Mouse (Mus musculus): ENCODE results near the gene Snx32.

The Snx32 gene

DNA sequence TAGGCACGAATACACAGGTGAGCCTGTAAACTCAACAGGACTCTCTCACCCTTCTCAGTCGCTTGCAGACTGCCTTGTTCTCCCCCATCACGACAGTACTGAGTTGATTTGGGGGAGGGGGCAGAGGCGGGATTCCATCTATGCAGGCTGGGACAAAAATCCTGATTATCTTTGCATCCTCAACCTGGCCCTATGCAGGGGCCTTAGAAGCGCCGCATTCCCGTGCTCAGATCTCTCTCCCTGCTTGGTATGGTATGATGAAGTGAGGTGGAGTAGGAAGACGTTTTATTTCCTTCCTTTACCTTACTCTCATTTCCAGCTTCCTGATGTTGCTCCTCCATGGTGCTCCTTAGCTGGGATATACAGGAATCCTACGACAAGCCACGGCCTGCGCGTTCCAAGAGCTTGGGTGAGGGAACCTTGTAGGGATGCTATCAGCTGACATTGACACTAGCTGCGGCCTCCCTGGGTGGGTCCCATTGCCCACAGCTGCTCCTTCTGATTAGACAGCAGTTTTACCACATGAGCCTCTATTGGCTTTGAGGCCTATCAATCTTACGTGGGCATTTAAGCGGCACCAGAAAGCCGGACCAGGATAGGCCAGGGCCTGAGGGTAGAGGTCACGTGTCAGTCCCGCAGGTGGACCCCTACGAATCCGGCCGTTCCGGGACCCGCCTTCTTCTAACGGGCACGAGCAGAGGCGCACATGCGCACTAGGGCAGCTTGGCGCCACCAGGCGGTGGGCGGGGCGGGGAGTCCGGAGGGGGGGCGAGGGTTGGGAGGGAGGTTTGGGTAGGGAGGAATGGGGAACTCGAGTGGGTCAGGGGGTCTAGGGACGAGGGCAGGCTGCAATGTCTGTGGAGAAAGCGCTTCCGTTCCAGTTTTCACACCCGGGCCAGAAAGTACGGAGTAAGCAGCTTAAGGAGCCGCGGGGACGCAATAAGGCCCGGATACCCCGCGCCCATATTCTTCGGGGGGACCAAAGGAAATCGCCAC is at the start of gene Snx32:
Snx32 (minus strand) TSS at position 508 of the 996 bp plus-strand sequence.
- peak; percentile 94 to 95 for DNase-seq (ENCODE audit: low spot score in 2 of 2)

DNA sequence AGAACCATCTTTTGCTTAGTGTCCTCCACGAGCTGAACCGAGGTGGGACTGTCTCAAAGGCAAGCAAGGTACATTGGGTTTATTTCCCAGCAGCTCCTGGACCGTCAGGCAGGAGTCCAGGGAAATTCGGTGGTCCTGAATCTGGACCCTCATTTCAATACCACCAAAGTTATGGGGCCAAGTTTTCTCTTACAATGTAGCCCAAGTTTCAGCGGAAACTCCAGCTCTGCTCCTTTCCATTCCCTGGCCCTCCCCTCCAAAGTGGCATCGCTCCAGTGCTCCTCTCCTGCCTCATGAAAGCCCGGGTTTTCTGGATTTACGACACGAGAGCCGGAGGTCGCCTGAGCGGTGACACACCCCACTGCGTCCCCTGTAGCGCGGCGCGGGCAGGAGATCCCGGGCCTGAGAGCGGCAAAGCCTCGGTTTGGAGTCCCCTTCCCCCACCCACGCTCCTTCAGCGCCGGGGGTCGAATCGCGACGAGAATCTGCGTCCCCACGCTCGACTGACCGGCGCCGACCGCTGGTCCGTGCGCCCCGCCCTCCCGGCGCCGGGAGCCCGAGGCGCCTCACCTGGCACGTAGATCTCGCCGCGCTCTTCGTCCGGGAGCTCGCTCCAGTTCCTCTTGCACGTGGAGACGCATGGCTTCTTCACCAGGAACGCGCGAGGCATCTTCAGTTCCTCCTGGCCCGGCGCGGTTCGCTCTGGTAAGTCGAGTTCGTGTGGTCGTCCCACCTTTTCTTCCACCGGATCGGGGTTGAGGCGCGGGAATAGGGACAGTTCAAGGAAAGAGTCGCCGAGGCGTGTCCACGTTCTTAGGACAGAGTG is 49.5 kb upstream of the Snx32 start:
- no peak for DNase-seq (ENCODE audit: low spot score in 2 of 2)

DNA sequence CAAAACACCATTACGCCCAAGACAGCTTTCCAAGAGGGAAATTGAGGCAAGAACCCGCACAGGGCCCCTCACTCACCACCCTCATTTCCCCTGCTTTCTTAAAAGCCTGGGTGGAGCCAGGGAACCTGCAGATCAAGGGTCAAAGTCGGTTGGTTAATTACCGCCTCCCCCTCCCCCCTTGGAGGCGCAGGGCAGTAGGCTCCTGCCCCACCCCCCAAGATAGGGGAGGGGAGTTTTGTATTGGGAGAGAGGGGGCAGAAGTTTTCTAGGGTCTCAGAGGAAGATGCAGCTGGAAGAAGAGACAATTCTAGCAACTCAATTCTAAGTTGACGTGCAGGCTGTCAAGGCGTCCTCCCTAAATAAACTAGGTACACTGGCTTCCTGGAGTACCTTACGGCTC is 48.9 kb upstream of the Snx32 start:
- no peak for DNase-seq (ENCODE audit: low spot score in 2 of 2)

DNA sequence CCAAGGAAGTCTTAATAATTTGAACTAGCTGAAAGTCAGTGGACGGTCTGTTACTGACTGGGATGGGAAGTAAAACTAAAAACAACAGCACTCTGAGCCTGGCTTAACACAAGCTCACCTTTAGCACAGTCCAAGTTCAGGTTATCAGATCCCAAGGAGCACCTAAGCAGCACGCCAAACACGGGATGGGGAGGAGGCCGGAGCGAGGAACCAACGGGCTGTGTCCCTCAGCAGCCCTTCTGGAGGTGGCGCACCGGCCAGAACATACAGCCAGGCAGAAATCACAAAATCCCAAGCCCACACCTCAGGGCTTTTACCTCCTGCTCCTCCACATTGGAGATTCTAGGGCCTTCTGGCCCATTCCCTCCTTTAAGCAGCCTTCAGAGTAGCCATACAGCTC is 48.4 kb upstream of the Snx32 start:
- DNase-seq (ENCODE audit: low spot score in 2 of 2) = no peak

DNA sequence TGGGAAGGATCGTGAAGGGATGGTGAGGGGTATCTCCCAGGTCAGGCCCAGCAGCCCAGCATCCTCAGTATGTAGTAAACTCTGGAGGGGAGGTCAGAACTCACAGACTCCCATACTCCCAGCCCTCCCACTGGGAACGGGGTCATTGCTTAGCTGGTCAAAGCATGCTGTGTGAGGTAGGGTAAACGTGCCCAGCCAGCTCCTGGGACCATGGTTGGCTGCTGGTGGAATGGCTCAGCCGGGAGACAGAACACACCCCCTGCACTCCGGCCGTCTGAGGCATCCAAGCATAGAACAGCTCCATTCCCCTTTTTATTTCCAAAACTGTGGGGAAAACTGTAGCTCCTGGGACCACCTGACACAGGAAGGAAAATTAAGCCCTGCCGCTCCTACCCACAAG is 47.8 kb upstream of the Snx32 start:
- no peak for DNase-seq (ENCODE audit: low spot score in 2 of 2)

DNA sequence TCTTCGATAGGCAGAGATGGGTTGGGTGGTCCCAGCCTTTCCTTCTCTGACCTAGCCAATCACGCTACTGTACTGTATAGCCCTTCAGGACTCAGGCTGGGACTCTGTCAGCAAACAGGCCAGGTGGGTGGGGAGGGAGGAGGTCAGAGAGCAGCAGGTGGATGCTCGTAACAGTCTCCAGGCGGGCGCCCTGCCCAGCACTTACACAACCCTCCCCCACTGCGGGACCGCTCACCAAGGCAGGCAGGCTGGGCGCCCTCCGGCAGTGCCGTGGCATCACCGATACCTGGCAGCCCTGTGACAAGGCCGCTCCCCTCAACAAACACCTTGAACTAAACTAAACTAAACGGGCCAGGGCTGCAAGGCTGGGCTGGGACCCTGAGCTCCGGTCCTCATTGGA is 43.9 kb upstream of the Snx32 start:
- DNase-seq (ENCODE audit: low spot score in 2 of 2) = no peak

DNA sequence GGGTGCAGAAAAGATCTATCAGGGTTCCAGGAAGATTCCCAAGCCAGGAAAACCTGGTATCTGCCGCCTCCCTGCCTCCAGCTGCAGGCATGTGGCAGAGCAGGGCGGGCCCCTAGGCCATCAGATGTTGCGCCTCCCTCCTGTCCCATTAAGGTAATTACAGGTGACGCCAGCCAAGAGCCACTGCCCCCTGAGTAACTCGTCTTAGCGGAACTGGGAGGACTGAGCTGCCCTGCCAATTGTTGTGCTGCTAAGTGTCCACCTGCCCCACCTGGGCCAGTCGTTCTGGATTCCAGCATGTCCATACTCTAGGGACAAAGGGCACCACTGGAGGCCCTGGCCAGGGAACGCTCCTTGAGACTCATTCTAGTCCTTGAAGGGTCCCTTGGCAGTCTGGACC is 43.5 kb upstream of the Snx32 start:
- DNase-seq (ENCODE audit: low spot score in 2 of 2) = no peak

DNA sequence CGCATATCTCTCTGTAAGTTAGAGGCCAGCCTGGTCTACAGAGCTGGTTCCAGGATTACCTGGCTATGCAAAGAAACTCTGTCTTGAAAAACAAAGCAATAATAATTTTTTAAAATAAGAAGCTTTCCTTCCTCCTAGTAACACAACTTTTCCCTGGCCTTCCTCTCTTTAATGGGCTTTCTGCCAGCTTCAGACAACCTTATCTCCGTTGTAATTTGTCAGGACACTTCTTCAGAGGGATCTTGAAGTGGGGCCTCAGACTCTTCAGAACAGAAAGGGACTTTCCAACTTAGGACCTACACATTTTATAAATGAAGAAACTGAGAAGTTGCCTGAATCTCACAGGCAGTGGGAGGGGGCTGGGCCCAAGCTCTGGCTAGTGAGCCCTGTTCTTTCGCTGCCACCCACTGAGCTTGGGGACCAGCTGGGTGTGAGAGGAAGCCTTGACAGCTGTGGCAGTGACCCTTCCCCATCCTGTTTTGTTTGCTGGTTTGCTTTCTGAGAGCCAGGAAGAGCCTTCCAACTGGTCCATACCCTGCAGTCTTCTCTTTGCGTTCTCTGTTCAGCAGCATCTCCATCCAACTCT is 37.2 kb upstream of the Snx32 start:
- no peak for DNase-seq (ENCODE audit: low spot score in 2 of 2)

DNA sequence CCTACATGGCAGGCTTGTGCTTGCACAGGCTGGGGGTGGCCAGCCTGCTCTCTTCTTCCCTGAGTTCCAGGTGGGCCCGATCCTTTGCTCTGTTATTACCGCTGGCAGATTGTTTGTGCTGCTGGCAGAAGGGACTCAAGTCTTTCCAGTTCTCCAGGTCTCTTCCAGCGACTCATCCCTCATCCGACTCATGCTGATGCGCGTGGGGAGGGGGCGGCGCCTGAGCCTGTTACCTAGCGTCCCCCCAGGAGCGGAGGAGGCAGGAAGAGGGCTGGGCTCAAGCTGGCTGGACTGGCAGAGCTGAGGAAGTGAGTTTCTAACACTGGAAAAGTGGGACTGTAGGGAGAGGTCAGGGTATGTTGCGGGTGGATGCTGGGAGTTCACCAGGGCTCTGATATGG is 33.7 kb upstream of the Snx32 start:
- no peak for DNase-seq (ENCODE audit: low spot score in 2 of 2)

DNA sequence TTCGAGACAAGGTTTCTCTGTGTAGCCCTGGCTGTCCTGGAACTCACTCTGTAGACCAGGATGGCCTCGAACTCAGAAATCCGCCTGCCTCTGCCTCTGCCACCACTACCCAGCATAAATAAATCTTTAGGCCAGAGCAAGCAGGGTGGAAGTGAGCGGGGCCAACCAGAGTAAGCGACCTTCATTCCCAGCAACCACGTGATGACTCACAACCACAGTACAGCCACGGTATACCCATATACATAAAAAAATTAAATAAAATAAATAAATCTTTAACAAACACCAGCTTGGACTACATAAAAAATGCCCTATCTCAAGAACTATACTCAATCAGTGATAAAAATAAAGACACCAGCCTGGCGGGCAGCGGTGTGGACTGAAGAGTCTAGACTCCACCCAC is 33.0 kb upstream of the Snx32 start:
- no peak for DNase-seq (ENCODE audit: low spot score in 2 of 2)

DNA sequence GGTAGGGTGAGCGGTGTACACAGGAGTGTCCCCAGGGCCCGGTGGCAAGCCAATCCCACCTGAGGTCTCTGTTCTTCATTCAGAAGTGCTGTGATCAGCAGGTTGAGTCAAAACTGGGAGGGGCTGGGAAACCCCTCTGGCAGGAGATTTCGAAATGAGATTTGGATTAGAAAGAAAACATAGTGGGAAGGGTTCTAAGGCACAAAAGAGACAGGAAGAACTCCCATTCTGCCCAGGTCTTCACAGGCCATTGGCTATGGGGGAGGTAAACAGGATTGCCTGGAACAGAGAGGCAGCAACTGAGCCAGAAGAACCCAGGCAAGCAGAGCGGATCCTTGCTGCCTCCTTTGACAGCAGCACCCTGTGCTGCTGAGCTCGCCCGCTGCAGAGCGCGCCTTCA is 28.4 kb upstream of the Snx32 start:
- DNase-seq (ENCODE audit: low spot score in 2 of 2) = no peak

DNA sequence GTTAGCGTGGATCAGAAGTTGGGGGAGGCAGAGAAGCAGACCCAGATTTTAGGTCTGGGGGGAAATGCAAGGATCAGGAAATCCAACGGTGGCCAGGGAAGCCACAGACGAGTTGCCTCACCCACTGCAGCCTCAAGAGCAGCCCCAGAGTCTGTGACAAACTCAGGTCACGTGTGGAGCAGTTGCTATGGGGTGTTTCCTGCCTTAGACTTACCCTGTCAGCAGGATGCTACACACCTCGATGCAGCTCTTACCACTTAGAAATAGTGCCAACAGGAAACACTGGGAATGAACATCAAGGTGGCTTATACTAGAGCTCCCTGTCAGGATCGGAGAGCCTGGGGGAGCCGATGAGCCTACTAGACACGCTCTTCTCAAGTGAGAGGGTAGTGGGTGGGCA is 22.2 kb upstream of the Snx32 start:
- DNase-seq (ENCODE audit: low spot score in 2 of 2) = no peak

DNA sequence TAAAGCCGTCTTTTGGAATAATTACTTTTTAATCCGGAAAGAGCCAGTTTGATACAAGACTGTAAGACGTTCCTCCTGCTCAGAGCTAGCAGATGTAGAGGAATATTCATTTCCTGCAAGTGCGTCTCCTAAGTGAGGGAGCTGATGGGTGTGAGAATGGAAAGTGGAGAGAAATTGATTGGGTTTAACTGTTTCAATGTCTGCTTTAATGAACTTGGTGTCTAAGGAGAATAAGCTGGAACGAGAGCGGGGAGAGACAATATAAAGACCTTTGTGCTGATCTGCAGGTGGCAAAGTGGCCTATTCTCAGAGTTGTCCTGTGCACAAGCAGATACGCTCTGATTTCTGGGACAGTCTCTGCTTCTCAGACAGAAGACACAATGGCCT is 19.8 kb upstream of the Snx32 start:
- no peak for DNase-seq (ENCODE audit: low spot score in 2 of 2)

DNA sequence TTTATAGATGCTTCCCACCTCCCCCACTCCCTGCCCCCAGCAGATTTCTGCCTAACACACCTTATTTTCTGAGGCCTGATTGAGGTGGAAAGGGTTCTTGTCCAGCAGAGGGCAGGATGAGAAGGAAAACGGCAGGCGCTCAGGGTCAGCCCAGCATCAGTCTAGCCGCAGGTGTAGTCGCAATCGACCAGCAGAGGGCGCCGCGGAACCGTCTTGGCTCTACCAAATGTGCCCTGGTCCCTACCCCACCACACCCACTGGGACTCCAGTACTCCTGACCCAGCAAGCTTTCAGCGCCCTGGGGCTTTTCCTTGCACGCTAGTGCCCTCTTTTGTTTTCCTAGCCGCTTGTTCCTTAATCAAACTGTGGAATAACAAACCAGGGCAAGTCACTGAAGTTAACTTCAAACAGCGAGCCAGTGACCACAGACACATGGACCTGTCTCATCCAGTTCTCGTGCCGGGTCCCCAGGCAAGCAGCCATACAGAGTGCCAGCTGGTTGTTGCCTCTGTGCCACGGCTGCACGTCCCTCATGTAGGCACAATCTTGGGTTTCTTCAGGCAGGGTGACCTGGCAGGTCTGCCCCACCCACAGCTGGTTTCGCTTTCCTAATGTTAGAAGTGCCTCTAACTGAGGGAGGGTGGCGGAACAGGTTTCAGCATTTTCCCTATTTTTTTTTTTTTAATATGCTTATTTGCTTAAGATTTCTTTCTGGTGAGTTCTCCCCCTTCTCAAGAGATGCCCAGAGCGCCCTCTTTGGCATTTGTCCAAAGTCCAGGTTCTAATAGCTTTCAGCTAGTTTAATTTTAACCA is 19.2 kb upstream of the Snx32 start:
- peak; percentile 91 to 96 for DNase-seq (ENCODE audit: low spot score in 2 of 2)

DNA sequence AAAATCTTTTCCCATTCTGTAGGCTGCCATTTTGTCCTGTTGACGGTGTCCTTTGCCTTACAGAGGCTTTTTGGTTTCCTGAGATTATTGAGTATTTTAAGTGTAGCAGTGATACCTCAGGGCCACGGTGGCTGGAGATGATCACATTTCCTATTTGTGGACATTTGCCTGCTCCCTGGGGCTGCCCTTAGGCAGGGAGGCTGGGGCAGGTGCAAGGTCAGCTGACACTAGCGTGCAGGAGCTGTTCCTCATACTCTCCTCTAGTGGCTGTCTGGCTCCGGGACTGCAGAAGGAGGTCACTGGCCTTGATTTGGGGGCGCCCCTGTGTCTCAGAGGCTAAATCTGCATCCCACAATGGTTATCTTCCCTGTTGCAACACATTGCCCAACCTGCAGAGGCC is 14.9 kb upstream of the Snx32 start:
- no peak for DNase-seq (ENCODE audit: low spot score in 2 of 2)

DNA sequence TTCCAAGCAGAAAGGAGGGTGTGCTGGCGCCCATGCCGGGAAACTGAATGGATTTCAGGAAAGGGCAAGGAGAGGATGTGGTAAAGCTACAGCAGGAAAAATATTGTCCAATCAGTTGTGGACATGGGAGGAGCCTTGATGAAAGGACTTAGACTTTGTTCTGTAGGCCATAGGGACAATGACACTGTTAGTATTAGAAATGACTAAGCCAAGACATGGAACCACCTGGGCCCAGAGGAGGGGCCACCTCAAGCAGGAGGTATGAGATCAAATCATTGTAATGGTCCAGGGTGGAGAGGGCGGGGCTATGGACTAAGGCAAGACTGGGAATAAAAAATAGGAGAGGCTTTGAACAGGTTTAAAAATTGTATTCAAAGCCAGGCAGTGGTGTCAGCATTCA is 8.4 kb upstream of the Snx32 start:
- DNase-seq (ENCODE audit: low spot score in 2 of 2) = no peak

DNA sequence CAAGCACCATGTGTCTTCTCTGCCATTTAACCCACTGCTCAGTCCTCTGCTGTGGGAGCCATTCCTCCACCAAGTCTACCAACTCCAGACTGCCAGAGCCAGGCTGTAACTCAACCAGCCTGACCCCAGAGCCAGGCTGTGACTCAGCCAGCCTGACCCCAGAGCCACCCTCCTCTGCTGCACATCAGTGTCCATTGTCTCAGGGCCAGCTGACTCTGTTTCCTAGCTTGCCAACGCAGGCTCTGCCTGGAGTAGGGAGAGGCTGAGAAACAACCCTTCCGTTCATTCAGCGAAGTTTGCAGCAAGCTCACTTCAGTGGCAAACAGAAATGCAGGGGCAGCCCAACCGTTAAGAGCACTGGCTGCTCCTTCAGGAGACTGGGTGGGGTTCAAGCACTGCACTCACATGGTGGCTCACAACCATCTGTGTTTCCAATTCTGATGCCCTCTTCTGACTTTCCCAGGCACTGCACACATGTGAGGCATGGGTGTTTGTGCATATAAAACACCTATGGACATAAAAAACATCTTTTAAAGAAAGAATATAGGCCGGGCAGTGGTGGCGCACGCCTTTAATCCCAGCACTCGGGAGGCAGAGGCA is 6.7 kb upstream of the Snx32 start:
- DNase-seq (ENCODE audit: low spot score in 2 of 2) = no peak

DNA sequence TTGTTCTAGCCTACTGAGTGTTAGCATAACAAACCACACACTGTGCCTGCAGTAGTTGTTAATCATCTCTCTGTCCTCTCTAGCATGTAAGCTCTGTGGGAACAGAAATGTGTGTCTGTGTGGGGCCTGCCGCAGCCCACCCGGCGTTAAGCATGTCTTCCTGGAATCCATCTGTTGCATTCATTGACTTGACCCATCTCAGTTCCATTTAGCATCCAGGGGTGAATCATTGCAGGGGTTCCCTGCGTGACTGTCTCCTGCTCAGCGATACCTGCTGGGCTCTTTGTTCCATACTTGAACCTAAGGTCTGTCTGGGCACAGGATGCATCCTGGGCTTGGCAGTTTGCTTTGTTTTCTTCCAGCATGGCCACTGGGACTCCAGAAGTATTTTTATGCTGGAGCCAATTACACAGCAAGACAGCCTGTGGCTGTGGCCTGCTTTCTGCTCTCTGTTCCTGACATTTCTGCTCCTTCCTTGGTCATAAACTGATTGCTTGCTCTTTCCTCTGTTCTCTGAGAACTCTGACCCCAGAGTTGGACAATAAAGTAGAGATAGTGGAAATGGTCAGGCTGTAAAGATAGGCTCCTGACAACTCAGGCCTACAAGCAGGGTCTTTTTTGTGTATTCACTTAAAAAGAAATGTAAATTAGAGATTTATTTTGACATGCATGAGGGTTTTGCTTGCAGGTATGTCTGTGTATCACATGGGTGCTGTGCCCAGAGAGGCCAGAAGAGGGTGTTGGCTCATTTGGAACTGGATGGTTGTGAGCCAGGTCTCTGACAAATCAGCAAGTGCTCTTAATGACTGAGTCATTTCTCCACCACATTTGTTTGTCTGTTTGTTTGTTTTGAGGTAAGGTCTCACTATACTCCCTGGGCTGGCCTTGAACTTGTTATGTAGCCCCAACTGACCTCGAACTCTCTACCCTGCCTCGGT is 5.8 kb upstream of the Snx32 start:
- no peak for DNase-seq (ENCODE audit: low spot score in 2 of 2)

DNA sequence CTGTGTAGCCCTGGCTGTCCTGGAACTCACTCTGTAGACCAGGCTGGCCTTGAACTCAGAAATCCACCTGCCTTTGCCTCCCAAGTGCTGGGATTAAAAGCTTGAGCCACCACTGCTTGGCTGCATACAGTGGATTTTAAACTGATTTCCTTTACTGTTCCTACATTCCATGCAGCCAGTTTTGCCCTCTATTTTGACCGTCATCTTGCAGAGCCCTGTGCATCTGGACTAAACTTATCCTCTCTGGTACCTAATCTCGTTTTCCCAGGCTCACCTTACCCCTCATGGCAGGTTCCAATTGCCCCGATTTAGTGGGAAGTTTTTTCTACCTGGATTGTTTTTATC is 2.6 kb upstream of the Snx32 start:
- DNase-seq (ENCODE audit: low spot score in 2 of 2) = no peak
